Mouse (Mus musculus) limb, embryonic 13.5 days (tissue): ENCODE results near the gene Rin1. TPM values are rescaled to one million over a fixed set of nuclear protein-coding genes. Genes with fewer than 3 reads are reported as not detected.

ENCODE experiments used
- ATAC-seq: fragments of 200-750 bp; cut with Nextera tagmentation; 2 replicates; pipeline ENCODE4 v1.8.0; 2017; ENCODE audit warnings: low read depth, moderate number of reproducible peaks, moderate TSS enrichment; ENCODE audit not compliant: low FRiP score
- H3K27ac ChIP-seq: fragments of 300-500 bp; sonication (generic); 2 replicates; pipeline ENCODE4 v1.5.1; 2015; ENCODE audit warnings: inconsistent platforms, mild to moderate bottlenecking, moderate library complexity
- H3K27me3 ChIP-seq: fragments of 300-500 bp; sonication (generic); 2 replicates; pipeline ENCODE4 v1.6.1; 2015; ENCODE audit warnings: mild to moderate bottlenecking, inconsistent platforms
- H3K36me3 ChIP-seq: fragments of 300-500 bp; sonication (generic); 2 replicates; pipeline ENCODE4 v1.6.1; 2015; ENCODE audit warnings: inconsistent platforms, mild to moderate bottlenecking, moderate library complexity
- H3K4me1 ChIP-seq: fragments of 300-500 bp; sonication (generic); 2 replicates; pipeline ENCODE4 v1.6.1; 2015; ENCODE audit warnings: inconsistent platforms
- H3K4me2 ChIP-seq: fragments of 300-500 bp; sonication (generic); replicated peaks from 2 replicates; pipeline ENCODE4 v1.6.1; 2015; ENCODE audit warnings: inconsistent platforms, mild to moderate bottlenecking, moderate library complexity
- H3K4me3 ChIP-seq: fragments of 300-500 bp; sonication (generic); 2 replicates; pipeline ENCODE4 v1.5.1; 2015; ENCODE audit warnings: moderate library complexity, mild to moderate bottlenecking, inconsistent platforms
- H3K9ac ChIP-seq: fragments of 300-500 bp; sonication (generic); 2 replicates; pipeline ENCODE4 v1.6.1; 2015; ENCODE audit warnings: mild to moderate bottlenecking, inconsistent platforms
- H3K9me3 ChIP-seq: fragments of 300-500 bp; sonication (generic); 2 replicates; pipeline ENCODE4 v1.6.1; 2016; ENCODE audit warnings: inconsistent platforms
- WGBS: fragments of 180-500 bp; shearing (Covaris S2); methylation state at CpG from one replicate; pipeline ENCODE4 v1.1.7; 2015; 5-methylcytosine and 5-hydroxymethylcytosine counted together
- polyA plus RNA-seq: library from polyadenylated mRNA; unstranded; fragments of >200 nt; fragmentation: Nextera tagmentation; extraction: Ambion mirVana; gene quantifications from 2 replicates; pipeline ENCODE4 v1.2.1, GENCODE M21; 2015

The Rin1 gene
- polyA plus RNA-seq, 1 experiment from 2014 or later, result 1.7 TPM

DNA sequence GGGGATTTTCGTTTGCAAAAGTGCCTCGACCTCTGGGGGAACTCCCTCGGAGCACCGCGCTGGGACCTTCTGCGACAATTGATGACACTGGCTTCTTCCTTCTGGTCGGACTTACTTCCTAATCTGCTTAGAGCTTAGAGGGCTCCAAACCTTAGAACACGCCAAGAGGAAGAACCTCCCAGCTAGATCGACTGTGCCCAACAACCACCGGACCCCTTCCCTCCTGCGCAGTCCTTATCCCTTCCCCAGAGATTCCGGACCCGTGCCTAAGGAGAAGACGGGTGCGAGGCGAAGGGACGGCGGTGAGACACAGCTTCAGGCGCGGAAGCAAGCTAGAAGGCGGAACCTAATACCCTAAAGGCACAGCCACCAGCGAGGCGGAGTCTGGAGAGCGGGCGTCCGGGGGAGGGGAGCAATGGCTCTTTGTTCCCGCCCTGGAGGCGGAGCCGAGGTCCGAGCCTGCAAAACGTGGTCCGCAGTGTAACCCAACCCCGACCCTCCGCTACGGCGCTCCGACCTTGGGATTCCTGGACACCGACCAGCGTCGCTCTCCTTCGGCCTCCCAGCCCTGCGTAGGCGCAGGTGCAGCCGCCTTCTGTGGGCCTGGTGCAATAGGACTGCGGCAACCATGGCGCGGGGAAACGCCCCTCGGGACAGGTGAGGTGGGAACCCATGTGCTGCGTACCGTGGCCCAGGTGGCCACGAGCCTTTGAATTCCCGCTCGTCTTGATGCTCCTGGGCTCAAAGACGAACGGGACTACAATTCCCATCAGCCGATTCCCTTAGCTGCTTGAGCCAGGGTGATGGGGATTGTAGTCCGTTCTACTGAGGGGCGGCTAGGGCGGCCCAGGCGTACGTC, 26.4 kb upstream of the Rin1 start, which contains the start of gene Slc29a2:
Gene Slc29a2 (plus strand): TSS at position 240 of the 859 bp plus-strand sequence.
- Histone ChIP-seq H3K9ac (peak within 1 kb of the TSS; percentile 78), H3K4me1 (peaks cover 6% of the 10 kb centered on the region), H3K9me3 (no peaks in the 10 kb centered on the region), H3K4me2 (peak within 1 kb of the TSS; percentile 81), H3K27me3 (no peaks in the 10 kb centered on the region), H3K27ac (peak within 1 kb of the TSS; percentile 70; the same call in 1 of the 2 replicates), H3K4me3 (peak within 1 kb of the TSS; percentile 53), H3K36me3 (peaks cover 17% of the 10 kb centered on the region)
- WGBS, result under 1% methylated on average over 62 of the region's 62 CpGs
- ATAC-seq, result peak; percentile 94

DNA sequence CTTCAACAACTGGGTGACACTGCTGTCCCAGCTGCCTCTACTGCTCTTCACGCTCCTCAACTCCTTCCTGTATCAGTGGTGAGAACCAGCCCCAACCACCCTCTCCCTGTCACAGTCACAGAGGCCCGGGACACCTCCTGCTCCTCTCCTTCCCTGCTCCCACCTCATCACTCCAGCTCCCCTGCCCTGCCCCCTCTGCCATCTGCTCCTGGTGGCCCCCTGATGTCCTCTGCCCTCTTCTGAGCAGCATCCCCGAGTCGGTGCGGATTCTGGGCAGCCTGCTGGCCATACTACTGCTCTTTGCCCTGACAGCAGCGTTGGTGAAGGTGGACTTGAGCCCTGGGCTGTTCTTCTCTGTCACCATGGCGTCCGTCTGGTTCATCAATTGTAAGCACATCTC, 24.2 kb upstream of the Rin1 start:
- Histone ChIP-seq H3K9me3 (no peaks in the 10 kb centered on the region), H3K4me1 (peaks cover 6% of the 10 kb centered on the region), H3K27me3 (no peaks in the 10 kb centered on the region), H3K4me2 (no peak overlapping the region), H3K4me3 (no peak overlapping the region), H3K9ac (no peak overlapping the region), H3K27ac (no peak overlapping the region), H3K36me3 (peaks cover 39% of the 10 kb centered on the region)
- no peak for ATAC-seq
- WGBS, result 89% methylated on average over 8 of the region's 8 CpGs

DNA sequence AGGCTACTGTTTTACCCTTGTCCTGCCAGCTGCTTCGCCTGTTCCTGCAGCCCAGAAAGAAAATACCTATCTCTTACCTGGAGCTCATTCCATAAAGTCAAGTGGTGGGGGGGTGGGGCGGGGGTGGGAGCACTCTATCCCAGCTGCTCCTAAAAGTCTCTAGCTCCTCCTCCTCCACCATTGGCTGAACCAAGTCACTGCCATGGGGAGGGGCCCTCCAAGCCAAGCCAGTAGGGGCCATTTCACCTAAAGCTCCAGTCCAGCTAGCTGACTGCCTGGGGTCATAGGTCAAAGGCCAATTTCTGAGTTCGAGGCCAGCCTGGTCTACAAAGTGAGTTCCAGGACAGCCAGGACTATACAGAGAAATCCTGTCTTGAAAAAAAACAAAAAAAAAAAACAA, 17.6 kb upstream of the Rin1 start:
- Histone ChIP-seq H3K9me3 (no peaks in the 10 kb centered on the region), H3K4me1 (peaks cover 8% of the 10 kb centered on the region; the same call in 1 of the 2 replicates), H3K9ac (no peak overlapping the region), H3K4me2 (no peak overlapping the region), H3K27ac (no peak overlapping the region), H3K36me3 (peaks cover 49% of the 10 kb centered on the region), H3K4me3 (no peak overlapping the region), H3K27me3 (no peaks in the 10 kb centered on the region)
- ATAC-seq, result no peak
- WGBS, result 62% methylated on average over 3 of the region's 3 CpGs

DNA sequence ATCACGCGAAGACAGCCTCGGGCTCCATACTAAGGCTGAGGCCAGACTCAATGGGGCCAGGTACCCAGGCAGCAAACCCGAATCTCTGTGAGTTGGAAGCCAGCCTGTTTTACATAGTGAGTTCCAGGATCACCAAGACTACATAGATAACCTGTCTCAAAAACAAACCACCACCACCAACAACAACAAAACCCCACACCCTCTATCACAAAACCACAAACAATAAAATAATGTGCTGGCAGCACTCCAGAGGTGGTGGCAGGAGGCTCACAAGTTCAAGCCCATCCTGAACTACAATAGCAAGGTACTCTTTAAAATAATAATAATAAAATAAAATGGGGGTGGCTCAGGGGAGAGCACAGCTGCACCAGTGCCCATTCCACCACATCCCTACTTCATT, 13.7 kb upstream of the Rin1 start:
- no peak for ATAC-seq
- no peaks in the 10 kb centered on the region for H3K9me3 ChIP-seq
- no peak overlapping the region for H3K4me2 ChIP-seq
- H3K36me3 ChIP-seq, result peaks cover 10% of the 10 kb centered on the region
- no peak overlapping the region for H3K9ac ChIP-seq
- H3K4me3 ChIP-seq, result no peak overlapping the region
- WGBS, result 83% methylated on average over 4 of the region's 4 CpGs
- H3K27me3 ChIP-seq, result no peaks in the 10 kb centered on the region
- peaks cover 30% of the 10 kb centered on the region for H3K4me1 ChIP-seq
- no peak overlapping the region for H3K27ac ChIP-seq

DNA sequence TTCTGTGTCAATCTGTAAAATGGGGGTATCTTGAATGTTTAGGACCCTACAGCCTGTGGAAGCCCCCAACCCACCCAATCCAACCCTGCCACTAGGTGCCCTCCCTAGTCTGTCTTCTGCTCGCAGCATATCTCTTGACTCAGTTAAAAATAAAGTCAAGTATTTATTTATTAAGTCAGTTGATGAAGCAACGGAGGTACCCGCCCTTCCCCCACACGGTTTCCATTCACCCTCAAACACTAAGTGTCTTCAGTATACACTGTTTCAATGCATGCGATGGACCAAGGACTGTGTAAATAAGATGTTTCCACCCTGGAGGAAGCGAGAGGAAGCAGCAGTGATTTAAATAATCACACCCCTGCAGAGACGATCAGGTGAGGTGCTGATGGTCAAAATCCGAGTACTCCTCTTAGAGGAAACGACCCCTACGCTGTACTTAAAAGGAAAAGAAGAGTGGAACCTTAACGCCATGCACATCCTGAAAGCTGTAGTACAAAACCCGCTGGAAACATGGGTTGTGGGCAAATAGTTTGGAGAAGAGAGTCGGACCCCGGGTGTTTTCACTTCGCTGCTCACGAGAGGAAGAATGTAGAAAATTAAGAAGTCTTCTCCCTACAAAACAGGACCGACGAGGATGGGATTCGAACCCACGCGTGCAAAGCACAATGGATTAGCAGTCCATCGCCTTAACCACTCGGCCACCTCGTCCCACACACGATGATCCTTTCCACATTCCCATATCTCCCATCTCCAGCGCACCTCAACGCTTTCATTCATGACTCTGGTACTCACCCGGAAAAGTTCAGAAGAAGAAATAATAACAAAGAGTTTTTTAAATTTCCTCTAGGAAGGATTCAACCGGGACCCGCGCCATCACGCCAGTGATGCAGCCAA, 12.4 kb upstream of the Rin1 start:
- Histone ChIP-seq H3K4me1 (peaks cover 37% of the 10 kb centered on the region), H3K4me3 (peak overlapping the region; percentile 86), H3K27me3 (no peaks in the 10 kb centered on the region), H3K9ac (peak overlapping the region; percentile 92), H3K27ac (peak overlapping the region; percentile 84), H3K4me2 (peak overlapping the region; percentile 99), H3K9me3 (no peaks in the 10 kb centered on the region), H3K36me3 (peaks cover 8% of the 10 kb centered on the region)
- ATAC-seq, result peak; percentile 46
- WGBS, result 5% methylated on average over 32 of the region's 32 CpGs

DNA sequence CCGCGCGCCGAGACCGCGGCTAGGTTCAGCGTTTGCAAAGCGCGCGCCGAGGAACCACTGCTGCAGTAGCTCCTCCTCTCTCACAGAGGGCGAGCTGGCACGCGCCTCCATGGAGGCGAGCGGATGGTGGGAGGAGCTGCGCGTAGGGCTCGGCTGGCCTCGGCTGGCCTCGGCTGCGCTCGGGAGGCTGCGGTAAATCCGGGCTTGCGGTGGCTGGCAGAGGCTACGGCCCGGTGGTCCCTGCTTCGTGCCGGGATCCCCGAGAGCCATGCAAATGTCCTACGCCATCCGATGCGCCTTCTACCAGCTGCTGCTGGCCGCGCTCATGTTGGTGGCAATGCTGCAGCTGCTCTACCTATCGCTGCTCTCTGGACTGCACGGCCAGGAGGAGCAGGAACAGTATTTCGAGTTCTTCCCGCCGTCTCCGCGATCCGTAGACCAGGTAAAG, 11.5 kb upstream of the Rin1 start, which contains the start of the genes B4gat1 and AC124502.3:
Gene B4gat1 (plus strand): TSS at position 118 of the 448 bp plus-strand sequence.
Gene AC124502.3 (plus strand): TSS at position 183 of the 448 bp plus-strand sequence.
- Histone ChIP-seq H3K4me2 (peak within 1 kb of the TSS; percentile 99), H3K9ac (peak within 1 kb of the TSS; percentile 92), H3K36me3 (peaks cover 12% of the 10 kb centered on the region), H3K4me3 (peak within 1 kb of the TSS; percentile 86), H3K27ac (peak within 1 kb of the TSS; percentile 84), H3K9me3 (no peaks in the 10 kb centered on the region), H3K27me3 (no peaks in the 10 kb centered on the region), H3K4me1 (peaks cover 37% of the 10 kb centered on the region)
- under 1% methylated on average over 42 of the region's 44 CpGs for WGBS
- ATAC-seq, result peak; percentile 90

DNA sequence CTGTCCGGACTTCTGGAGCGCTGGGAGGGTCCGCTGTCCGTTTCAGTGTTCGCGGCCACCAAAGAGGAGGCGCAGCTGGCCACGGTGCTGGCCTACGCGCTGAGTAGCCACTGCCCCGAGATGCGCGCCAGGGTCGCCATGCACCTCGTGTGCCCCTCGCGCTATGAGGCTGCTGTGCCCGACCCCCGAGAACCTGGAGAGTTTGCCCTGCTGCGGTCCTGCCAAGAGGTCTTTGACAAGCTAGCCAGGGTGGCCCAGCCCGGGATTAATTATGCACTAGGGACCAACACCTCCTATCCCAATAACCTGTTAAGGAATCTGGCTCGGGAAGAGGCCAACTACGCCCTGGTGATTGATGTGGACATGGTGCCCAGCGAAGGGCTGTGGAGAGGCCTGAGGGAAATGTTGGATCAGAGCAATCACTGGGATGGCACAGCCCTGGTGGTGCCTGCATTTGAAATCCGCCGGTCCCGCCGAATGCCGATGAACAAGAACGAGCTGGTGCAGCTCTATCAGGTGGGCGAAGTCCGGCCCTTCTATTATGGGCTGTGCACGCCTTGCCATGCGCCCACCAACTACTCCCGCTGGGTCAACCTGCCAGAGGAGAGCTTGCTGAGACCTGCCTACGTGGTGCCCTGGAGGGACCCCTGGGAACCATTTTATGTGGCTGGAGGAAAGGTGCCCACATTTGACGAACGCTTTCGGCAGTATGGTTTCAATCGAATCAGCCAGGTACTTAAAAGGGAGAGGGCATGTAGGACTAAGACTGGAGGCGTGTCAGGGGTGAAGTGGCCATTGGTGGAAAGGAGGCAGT, 10.8 kb upstream of the Rin1 start:
- H3K27ac ChIP-seq, result no peak overlapping the region
- H3K36me3 ChIP-seq, result peaks cover 17% of the 10 kb centered on the region
- peak overlapping the region; percentile 99 for H3K4me2 ChIP-seq
- H3K9ac ChIP-seq, result peak overlapping the region; percentile 92
- H3K4me3 ChIP-seq, result peak overlapping the region; percentile 86
- no peaks in the 10 kb centered on the region for H3K27me3 ChIP-seq
- no peaks in the 10 kb centered on the region for H3K9me3 ChIP-seq
- WGBS, result 11% methylated on average over 41 of the region's 41 CpGs
- ATAC-seq, result peak; percentile 10; the same call in 1 of the 2 replicates
- H3K4me1 ChIP-seq, result peaks cover 37% of the 10 kb centered on the region

DNA sequence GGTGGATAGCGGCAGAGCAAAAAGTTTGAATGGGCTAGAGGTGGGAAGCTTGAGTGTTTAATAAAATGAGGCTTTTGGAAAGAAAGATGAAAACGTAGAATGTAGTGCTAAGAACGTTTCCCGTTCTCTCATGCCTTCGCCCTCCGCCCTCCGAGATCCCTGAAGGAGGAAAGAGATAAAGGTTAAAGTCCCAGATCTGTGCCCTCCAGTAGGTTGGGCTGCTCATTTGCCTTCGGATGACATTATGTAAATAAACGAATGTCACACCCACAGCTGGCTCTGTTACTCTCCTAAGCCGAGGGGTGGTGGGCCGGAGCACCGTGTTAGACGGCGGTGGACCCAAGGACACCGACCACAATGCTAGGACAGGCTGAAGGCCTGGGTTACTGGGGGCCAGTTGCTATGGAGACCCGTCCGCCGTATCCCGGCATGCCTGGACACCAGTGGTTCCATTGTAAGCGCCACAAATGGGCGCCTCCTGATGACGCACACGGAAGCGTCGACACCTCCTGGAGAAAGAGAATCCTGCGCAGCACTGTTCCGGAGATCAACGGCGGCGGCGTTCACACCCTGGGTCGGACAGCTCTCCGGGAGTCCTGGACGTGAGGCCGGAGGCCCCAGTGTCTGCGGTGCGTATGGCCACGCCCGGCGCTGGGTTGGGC, 9.3 kb upstream of the Rin1 start, which contains the start of gene Brms1:
Gene Brms1 (plus strand): TSS at position 493 of the 662 bp plus-strand sequence.
- Histone ChIP-seq H3K4me1 (peaks cover 37% of the 10 kb centered on the region), H3K9ac (peak within 1 kb of the TSS; percentile 87), H3K9me3 (no peaks in the 10 kb centered on the region), H3K4me3 (peak within 1 kb of the TSS; percentile 86), H3K4me2 (peak within 1 kb of the TSS; percentile 99), H3K27ac (no peak within 1 kb of the TSS), H3K27me3 (no peaks in the 10 kb centered on the region), H3K36me3 (peaks cover 18% of the 10 kb centered on the region)
- 8% methylated on average over 40 of the region's 40 CpGs for WGBS
- peak; percentile 64 for ATAC-seq

DNA sequence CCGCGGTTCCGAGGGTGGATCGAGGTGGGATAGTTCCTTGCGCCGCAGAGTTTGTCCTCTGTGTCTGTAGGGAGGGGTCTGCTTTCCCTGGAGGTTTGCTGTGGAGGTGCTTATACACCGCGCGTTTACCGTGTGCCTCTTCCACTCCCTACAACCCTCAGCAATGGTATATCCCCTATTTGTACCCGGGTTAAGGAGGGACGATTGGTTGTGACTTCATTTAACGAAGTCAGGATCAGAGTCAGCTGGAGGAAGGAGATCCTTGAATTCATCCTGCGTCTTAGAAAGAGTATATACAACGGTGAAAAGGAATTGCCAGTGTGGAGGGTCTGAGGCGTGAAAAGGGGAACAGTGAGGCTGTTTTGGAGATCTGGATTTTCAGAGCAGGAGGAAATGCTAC, 8.7 kb upstream of the Rin1 start:
- Histone ChIP-seq H3K36me3 (peaks cover 24% of the 10 kb centered on the region), H3K4me2 (peak overlapping the region; percentile 99), H3K9ac (peak overlapping the region; percentile 87), H3K4me1 (peaks cover 37% of the 10 kb centered on the region), H3K4me3 (peak overlapping the region; percentile 86), H3K9me3 (no peaks in the 10 kb centered on the region), H3K27me3 (no peaks in the 10 kb centered on the region), H3K27ac (no peak overlapping the region)
- ATAC-seq, result no peak
- 1% methylated on average over 16 of the region's 16 CpGs for WGBS

DNA sequence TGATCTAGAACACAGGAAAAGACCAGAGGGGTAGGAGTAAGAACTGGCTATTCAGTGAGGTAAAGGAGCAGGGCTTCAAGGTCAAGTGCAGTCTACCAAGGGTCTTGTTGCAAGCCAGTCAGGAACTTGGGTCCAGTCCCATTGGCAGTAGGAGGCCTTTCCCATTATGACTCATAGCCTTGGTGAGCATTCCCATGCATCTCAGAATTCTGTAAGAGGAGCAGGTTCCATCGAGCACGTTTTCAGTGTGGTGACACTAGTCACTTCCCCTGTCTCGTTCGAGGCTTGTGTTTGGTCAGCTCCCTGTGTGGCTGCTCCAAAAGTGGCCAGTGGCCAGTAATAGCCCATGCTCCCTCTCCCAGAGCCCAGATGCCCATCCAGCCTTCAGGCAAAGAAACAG, 4.8 kb upstream of the Rin1 start:
- Histone ChIP-seq H3K27ac (no peak overlapping the region), H3K4me1 (peaks cover 24% of the 10 kb centered on the region), H3K4me2 (no peak overlapping the region), H3K9ac (no peak overlapping the region), H3K36me3 (peaks cover 55% of the 10 kb centered on the region), H3K4me3 (no peak overlapping the region), H3K27me3 (peaks cover 12% of the 10 kb centered on the region), H3K9me3 (no peaks in the 10 kb centered on the region)
- ATAC-seq, result no peak
- 80% methylated on average over 4 of the region's 4 CpGs for WGBS
